Mouse (Mus musculus) liver, adult 2 months (tissue): ENCODE measurements around the gene Fgb. TPM values are rescaled to one million over a fixed set of nuclear protein-coding genes. Genes with fewer than 3 reads are reported as not detected.
A peak's percentile ranks its signal among the peaks of the same experiment; 100 is the strongest.

Experiments used
- DNase-seq: peaks from one replicate; pipeline ENCODE4 v3.0.0-alpha.2; 2011; ENCODE audit warnings: low read depth, low spot score; ENCODE audit errors: extremely low read depth
- H3K27ac ChIP-seq: fragments of 200-500 bp; replicated peaks from 2 replicates; pipeline ENCODE4 v1.5.1; 2012; ENCODE audit warnings: low read depth, mild to moderate bottlenecking, control low read depth, inconsistent platforms, low read length; ENCODE audit not compliant: insufficient read depth
- H3K27me3 ChIP-seq: fragments of 200-500 bp; 2 replicates; pipeline ENCODE4 v1.6.1; 2012; ENCODE audit warnings: mild to moderate bottlenecking, moderate library complexity, low read length, inconsistent platforms; ENCODE audit not compliant: control insufficient read depth, insufficient read depth
- H3K36me3 ChIP-seq: fragments of 200-500 bp; 2 replicates; pipeline ENCODE4 v1.6.1; 2012; ENCODE audit warnings: low read length, inconsistent platforms; ENCODE audit not compliant: control insufficient read depth, insufficient read depth
- H3K4me1 ChIP-seq: fragments of 200-500 bp; 2 replicates; pipeline ENCODE4 v1.6.1; 2011; ENCODE audit warnings: low read length; ENCODE audit not compliant: control insufficient read depth, insufficient read depth
- H3K4me3 ChIP-seq: fragments of 200-500 bp; 2 replicates; pipeline ENCODE4 v1.5.1; 2011; ENCODE audit warnings: low read depth, mild to moderate bottlenecking, control low read depth, low read length, moderate library complexity; ENCODE audit not compliant: insufficient read depth
- H3K79me2 ChIP-seq: fragments of 200-500 bp; 2 replicates; pipeline ENCODE4 v1.6.1; 2012; ENCODE audit warnings: inconsistent platforms, mild to moderate bottlenecking, low read length, moderate library complexity; ENCODE audit not compliant: control insufficient read depth, insufficient read depth
- H3K9ac ChIP-seq: fragments of 200-500 bp; 2 replicates; pipeline ENCODE4 v1.6.1; 2012; ENCODE audit warnings: low read depth, mild to moderate bottlenecking, control low read depth, inconsistent platforms, low read length
- CTCF ChIP-seq: fragments of 200-500 bp; IDR thresholded peaks from 2 replicates; pipeline ENCODE4 v1.5.1; 2011; ENCODE audit warnings: low read depth, low read length, control low read depth
- POLR2A ChIP-seq: fragments of 200-500 bp; IDR thresholded peaks from 2 replicates; pipeline ENCODE4 v1.6.1; 2011; ENCODE audit warnings: low read length, control low read depth; ENCODE audit not compliant: insufficient read depth; ENCODE audit errors: extremely low read depth
- WGBS: fragments of 180-500 bp; shearing (Covaris S2); methylation state at CpG from one replicate; pipeline ENCODE4 v1.1.7; 2018; 5-methylcytosine and 5-hydroxymethylcytosine counted together
- polyA plus RNA-seq: library from polyadenylated mRNA; depleted of rRNA; stranded (reverse); fragments of >200 nt; gene quantifications from 2 replicates; pipeline ENCODE4 v1.2.3, GENCODE M21; 2012
- total RNA-seq: library from RNA; depleted of rRNA; stranded (reverse); fragments of >200 nt; gene quantifications from 2 replicates; pipeline ENCODE4 v1.2.3, GENCODE M21; 2014

Fgb gene
- total and polyA plus RNA-seq, 2 experiments, result 918 to 2,798 TPM

DNA sequence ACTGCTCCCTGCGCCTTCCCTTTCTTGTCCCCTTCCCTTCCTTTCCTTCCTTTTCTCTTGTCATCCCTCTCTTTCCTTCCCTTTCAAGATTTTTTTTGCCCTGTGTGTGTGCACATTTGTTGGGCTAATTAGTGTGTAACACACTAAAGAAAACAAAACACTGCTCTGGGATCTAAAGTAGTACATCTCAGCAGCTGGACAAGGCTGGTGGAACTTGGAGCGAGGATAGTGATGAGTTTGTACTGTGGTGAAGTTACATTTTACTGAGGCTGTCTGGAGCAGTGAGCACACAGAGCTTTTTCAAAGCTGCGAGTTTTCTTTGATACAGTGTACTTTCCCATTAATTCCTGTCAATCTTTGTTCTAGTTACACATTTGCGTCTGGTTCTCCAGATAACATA is 20.6 kb upstream of the Fgb start:
- no peak overlapping the region for H3K4me3 ChIP-seq
- H3K27ac ChIP-seq, result no peak overlapping the region
- no peak overlapping the region for H3K9ac ChIP-seq
- no peaks in the 10 kb centered on the region for H3K27me3 ChIP-seq
- 82% methylated on average over 4 of the region's 4 CpGs for WGBS
- no peak for DNase-seq
- H3K79me2 ChIP-seq, result no peaks in the 10 kb centered on the region
- TF ChIP-seq CTCF (no peak), POLR2A (no peak)
- H3K4me1 ChIP-seq, result peaks cover 6% of the 10 kb centered on the region; the same call in 1 of the 2 replicates
- H3K36me3 ChIP-seq, result peaks cover 56% of the 10 kb centered on the region

DNA sequence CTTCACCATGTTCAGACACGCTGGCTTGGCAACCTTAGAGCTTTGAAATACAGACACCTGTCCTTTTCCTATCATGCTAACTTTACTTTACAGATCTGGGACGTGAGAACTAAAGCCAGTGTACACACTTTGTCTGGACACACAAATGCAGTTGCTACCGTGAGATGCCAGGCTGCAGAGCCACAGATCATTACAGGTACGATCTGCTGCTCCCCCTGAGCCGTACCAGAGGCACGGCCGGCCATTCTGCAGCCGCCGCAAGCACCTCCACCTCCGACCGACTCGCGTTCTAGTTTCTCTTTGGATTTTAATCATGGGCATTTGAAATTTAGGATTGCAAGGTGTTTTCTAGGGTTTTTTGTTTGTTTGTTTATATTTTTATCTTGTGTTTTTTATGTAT is 19.2 kb upstream of the Fgb start:
- Histone ChIP-seq H3K27me3 (no peaks in the 10 kb centered on the region), H3K27ac (no peak overlapping the region), H3K36me3 (peaks cover 58% of the 10 kb centered on the region), H3K9ac (no peak overlapping the region), H3K79me2 (no peaks in the 10 kb centered on the region), H3K4me3 (no peak overlapping the region), H3K4me1 (peaks cover 3% of the 10 kb centered on the region; the same call in 1 of the 2 replicates)
- 95% methylated on average over 13 of the region's 13 CpGs for WGBS
- TF ChIP-seq CTCF (no peak), POLR2A (no peak)
- DNase-seq, result no peak

DNA sequence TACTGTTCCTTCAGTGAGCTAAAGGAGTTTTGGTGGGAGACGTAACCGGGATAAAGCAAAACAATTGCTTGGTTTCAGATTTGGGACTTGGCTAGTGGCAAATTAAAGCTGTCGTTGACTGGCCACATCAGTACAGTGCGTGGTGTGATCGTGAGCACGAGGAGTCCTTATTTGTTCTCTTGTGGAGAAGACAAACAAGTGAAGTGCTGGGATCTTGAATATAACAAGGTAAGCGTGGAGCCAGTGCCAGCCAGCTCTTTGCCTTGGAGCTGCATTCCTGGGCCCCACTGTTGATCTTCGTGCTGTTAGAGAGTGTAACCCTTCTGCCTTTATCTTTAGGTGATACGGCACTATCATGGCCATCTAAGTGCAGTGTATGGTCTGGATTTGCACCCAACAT is 18.3 kb upstream of the Fgb start:
- Histone ChIP-seq H3K36me3 (peaks cover 59% of the 10 kb centered on the region), H3K4me1 (no peaks in the 10 kb centered on the region), H3K9ac (no peak overlapping the region), H3K27ac (no peak overlapping the region), H3K27me3 (no peaks in the 10 kb centered on the region), H3K4me3 (no peak overlapping the region), H3K79me2 (no peaks in the 10 kb centered on the region)
- TF ChIP-seq CTCF (no peak), POLR2A (no peak)
- 89% methylated on average over 9 of the region's 9 CpGs for WGBS
- DNase-seq, result no peak

DNA sequence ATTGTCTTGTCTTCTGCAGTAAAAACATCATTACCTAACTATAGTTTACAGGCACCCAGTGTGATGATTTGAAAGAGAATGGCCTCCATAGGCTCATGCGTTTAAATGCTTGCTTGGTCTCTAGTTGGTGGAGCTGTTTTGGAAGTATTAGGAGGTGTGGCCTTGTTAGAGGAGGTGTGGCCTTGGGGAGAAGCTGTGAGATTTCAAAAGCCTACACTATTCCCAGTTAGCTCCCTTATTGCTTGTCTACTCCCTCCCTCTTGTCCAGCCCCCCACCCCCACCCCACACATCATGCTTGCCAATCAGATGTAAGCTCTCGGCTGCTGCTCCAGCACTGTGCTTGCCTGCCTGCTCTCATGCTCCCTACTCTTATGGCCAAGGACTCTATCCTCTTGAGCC is 7.4 kb upstream of the Fgb start:
- Histone ChIP-seq H3K27me3 (no peaks in the 10 kb centered on the region), H3K4me3 (no peak overlapping the region), H3K79me2 (peaks cover 8% of the 10 kb centered on the region; the same call in 1 of the 2 replicates), H3K36me3 (peaks cover 30% of the 10 kb centered on the region), H3K27ac (no peak overlapping the region), H3K4me1 (peaks cover 19% of the 10 kb centered on the region), H3K9ac (no peak overlapping the region)
- TF ChIP-seq CTCF, result no peak
- TF ChIP-seq POLR2A, result no peak
- 99% methylated on average over 2 of the region's 2 CpGs for WGBS
- no peak for DNase-seq

DNA sequence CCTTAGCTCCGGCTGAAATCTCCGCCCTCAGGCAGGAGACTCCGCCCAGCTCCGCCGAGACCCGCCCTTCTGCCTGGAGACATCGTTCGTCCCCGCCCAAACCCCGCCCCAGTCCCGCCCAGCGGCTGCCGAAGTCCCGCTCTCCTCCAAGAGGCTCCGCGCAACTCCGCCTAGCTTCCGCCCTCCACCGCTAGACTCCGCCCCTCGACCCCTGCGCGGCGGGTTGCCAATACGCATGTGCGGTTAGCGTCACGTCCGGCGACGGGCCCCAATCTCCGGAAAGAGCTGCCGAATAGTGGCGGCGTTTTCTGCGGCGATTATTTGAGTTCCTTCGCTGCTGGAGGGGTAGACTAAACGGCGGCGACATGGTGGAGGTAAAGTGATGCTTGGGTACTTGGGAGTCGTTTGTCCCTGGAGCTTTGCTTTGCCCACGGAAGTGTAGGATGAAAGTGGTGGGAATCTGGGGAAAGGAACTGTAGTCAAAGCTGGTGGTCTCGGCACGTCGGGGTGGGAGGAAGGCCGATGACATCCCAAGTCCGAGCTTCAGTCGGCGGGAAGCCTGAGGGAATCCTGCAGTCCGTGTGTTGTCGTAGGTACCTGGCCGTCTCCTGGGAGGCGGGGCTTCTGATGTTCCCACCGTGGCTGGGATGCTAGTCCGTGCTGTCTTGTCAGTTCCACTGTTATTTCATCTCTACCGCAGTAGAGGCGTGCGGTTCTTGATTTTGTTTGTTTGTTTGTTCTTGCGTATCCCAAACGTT is 5.8 kb upstream of the Fgb start, which contains the start of gene Plrg1:
Gene Plrg1, plus strand, starts transcription at position 242 of the 758 bp plus-strand sequence.
- Histone ChIP-seq H3K9ac (peak within 1 kb of the TSS; percentile 71), H3K27ac (peak within 1 kb of the TSS; percentile 43), H3K4me3 (peak within 1 kb of the TSS; percentile 90), H3K27me3 (no peaks in the 10 kb centered on the region), H3K4me1 (peaks cover 25% of the 10 kb centered on the region), H3K36me3 (peaks cover 17% of the 10 kb centered on the region; the same call in 1 of the 2 replicates), H3K79me2 (peaks cover 8% of the 10 kb centered on the region; the same call in 1 of the 2 replicates)
- TF ChIP-seq POLR2A (0 out of 2 replicates have a peak, but pooled peaks have one; percentile 38), CTCF (no peak)
- WGBS, result under 1% methylated on average over 60 of the region's 61 CpGs
- DNase-seq, result peak; percentile 86

DNA sequence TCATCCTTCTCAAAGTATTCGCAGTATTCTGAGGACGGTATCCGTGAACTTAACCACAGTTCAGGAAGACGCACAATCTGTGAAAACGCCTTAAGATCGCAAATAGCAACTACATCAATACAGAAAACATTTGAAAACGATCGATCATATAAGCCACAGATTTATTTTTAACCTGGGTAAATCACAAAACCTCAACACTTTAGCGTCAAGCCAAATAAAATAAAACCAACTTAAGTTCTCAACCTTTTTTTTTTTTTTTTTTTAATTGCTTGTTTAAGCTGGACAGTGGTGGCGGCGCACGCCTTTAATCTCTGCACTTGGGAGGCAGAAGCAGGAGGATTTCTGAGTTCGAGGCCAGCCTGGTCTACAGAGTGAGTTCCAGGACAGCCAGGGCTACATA is 5.1 kb upstream of the Fgb start:
- peaks cover 13% of the 10 kb centered on the region; the same call in 1 of the 2 replicates for H3K36me3 ChIP-seq
- H3K4me3 ChIP-seq, result peak overlapping the region; percentile 12
- no peaks in the 10 kb centered on the region for H3K27me3 ChIP-seq
- H3K27ac ChIP-seq, result peak overlapping the region; percentile 43
- H3K79me2 ChIP-seq, result peaks cover 8% of the 10 kb centered on the region; the same call in 1 of the 2 replicates
- peaks cover 25% of the 10 kb centered on the region for H3K4me1 ChIP-seq
- DNase-seq, result no peak
- 22% methylated on average over 13 of the region's 13 CpGs for WGBS
- TF ChIP-seq CTCF, result no peak
- no peak for TF ChIP-seq POLR2A
- no peak overlapping the region for H3K9ac ChIP-seq
